Mouse (Mus musculus): ENCODE measurements around the gene Spata25. TPM values are rescaled to one million over a fixed set of nuclear protein-coding genes. Genes with fewer than 3 reads are reported as not detected.

Spata25 gene
- polyA plus RNA-seq, 1 experiment from 2014 or later = not detected

- no peak for ATAC-seq
- H3K27me3 ChIP-seq (replicated peaks; ENCODE audit: control insufficient read depth, insufficient read depth, low read length) = no peaks in the 10 kb centered on the region
- 0 out of 2 replicates have a peak, but pooled peaks cover 6% of the 10 kb centered on the region for H3K4me1 ChIP-seq (replicated peaks; ENCODE audit: control insufficient read depth, insufficient read depth, low read length)
- TF ChIP-seq CTCF (IDR thresholded peaks at IDR 0.05; ENCODE audit: low read depth) = no peak
- H3K4me3 ChIP-seq (ENCODE audit: low read depth, low read length) = peak overlapping the region; percentile 59
- H3K9ac ChIP-seq (ENCODE audit: low read depth, low read length) = peak overlapping the region; percentile 83
- peak overlapping the region; percentile 91 for H3K4me2 ChIP-seq (replicated peaks; ENCODE audit: low read depth)
- 2% methylated on average over 7 of the region's 7 CpGs for WGBS
- no peaks in the 10 kb centered on the region for H3K9me3 ChIP-seq (ENCODE audit: control insufficient read depth)
- H3K27ac ChIP-seq (ENCODE audit: low read depth, low read length) = peak overlapping the region; percentile 89
- H3K36me3 ChIP-seq (ENCODE audit: control insufficient read depth, insufficient read depth) = 0 out of 2 replicates have a peak, but pooled peaks cover 6% of the 10 kb centered on the region
Measured at GRCm38 (mm10) chr2:164784869-164785420, 43.4 kb downstream of the Spata25 start.

GRCm38 (mm10) chr2:164783926-164784581 lies 44.3 kb downstream of the Spata25 start:
- Histone ChIP-seq H3K4me2 (replicated peaks; ENCODE audit: low read depth) (peak overlapping the region; percentile 91; the same call in 1 of the 2 replicates), H3K36me3 (ENCODE audit: control insufficient read depth, insufficient read depth) (0 out of 2 replicates have a peak, but pooled peaks cover 3% of the 10 kb centered on the region), H3K9me3 (ENCODE audit: control insufficient read depth) (no peaks in the 10 kb centered on the region), H3K9ac (ENCODE audit: low read depth, low read length) (no peak overlapping the region), H3K4me1 (replicated peaks; ENCODE audit: control insufficient read depth, insufficient read depth, low read length) (0 out of 2 replicates have a peak, but pooled peaks cover 6% of the 10 kb centered on the region), H3K27me3 (replicated peaks; ENCODE audit: control insufficient read depth, insufficient read depth, low read length) (no peaks in the 10 kb centered on the region), H3K4me3 (ENCODE audit: low read depth, low read length) (no peak overlapping the region), H3K27ac (ENCODE audit: low read depth, low read length) (no peak overlapping the region)
- ATAC-seq = no peak
- 74% methylated on average over 7 of the region's 7 CpGs for whole genome bisulfite sequencing
- peak; percentile 59 for TF ChIP-seq CTCF (IDR thresholded peaks at IDR 0.05; ENCODE audit: low read depth)

- no peaks in the 10 kb centered on the region for H3K36me3 ChIP-seq (ENCODE audit: control insufficient read depth, insufficient read depth)
- 0 out of 2 replicates have a peak, but pooled peaks cover 6% of the 10 kb centered on the region for H3K4me1 ChIP-seq (replicated peaks; ENCODE audit: control insufficient read depth, insufficient read depth, low read length)
- H3K9me3 ChIP-seq (ENCODE audit: control insufficient read depth) = no peaks in the 10 kb centered on the region
- no peak for ATAC-seq
- H3K4me3 ChIP-seq (ENCODE audit: low read depth, low read length) = no peak overlapping the region
- H3K4me2 ChIP-seq (replicated peaks; ENCODE audit: low read depth) = no peak overlapping the region
- WGBS = 74% methylated on average over 4 of the region's 4 CpGs
- TF ChIP-seq CTCF (IDR thresholded peaks at IDR 0.05; ENCODE audit: low read depth) = no peak
- no peaks in the 10 kb centered on the region for H3K27me3 ChIP-seq (replicated peaks; ENCODE audit: control insufficient read depth, insufficient read depth, low read length)
- H3K27ac ChIP-seq (ENCODE audit: low read depth, low read length) = no peak overlapping the region
- H3K9ac ChIP-seq (ENCODE audit: low read depth, low read length) = no peak overlapping the region
Measured at GRCm38 (mm10) chr2:164781876-164782275, 46.5 kb downstream of the Spata25 start.

GRCm38 (mm10) chr2:164779481-164780086 lies 48.8 kb downstream of the Spata25 start, which contains the start of gene Tnnc2:
Tnnc2 (minus strand) TSS chr2:164779967.
- TF ChIP-seq CTCF (IDR thresholded peaks at IDR 0.05; ENCODE audit: low read depth) = no peak
- no peak for ATAC-seq
- Histone ChIP-seq H3K4me2 (replicated peaks; ENCODE audit: low read depth) (no peak within 1 kb of the TSS), H3K9me3 (ENCODE audit: control insufficient read depth) (no peaks in the 10 kb centered on the region), H3K9ac (ENCODE audit: low read depth, low read length) (no peak within 1 kb of the TSS), H3K4me1 (replicated peaks; ENCODE audit: control insufficient read depth, insufficient read depth, low read length) (0 out of 2 replicates have a peak, but pooled peaks cover 3% of the 10 kb centered on the region), H3K27ac (ENCODE audit: low read depth, low read length) (no peak within 1 kb of the TSS), H3K4me3 (ENCODE audit: low read depth, low read length) (no peak within 1 kb of the TSS), H3K36me3 (ENCODE audit: control insufficient read depth, insufficient read depth) (no peaks in the 10 kb centered on the region), H3K27me3 (replicated peaks; ENCODE audit: control insufficient read depth, insufficient read depth, low read length) (no peaks in the 10 kb centered on the region)
- WGBS = 69% methylated on average over 8 of the region's 8 CpGs

- Histone ChIP-seq H3K9ac (ENCODE audit: low read depth, low read length) (no peak overlapping the region), H3K27me3 (replicated peaks; ENCODE audit: control insufficient read depth, insufficient read depth, low read length) (no peaks in the 10 kb centered on the region), H3K36me3 (ENCODE audit: control insufficient read depth, insufficient read depth) (no peaks in the 10 kb centered on the region), H3K4me2 (replicated peaks; ENCODE audit: low read depth) (no peak overlapping the region), H3K9me3 (ENCODE audit: control insufficient read depth) (no peaks in the 10 kb centered on the region), H3K4me3 (ENCODE audit: low read depth, low read length) (no peak overlapping the region), H3K27ac (ENCODE audit: low read depth, low read length) (no peak overlapping the region), H3K4me1 (replicated peaks; ENCODE audit: control insufficient read depth, insufficient read depth, low read length) (peaks cover under 1% of the 10 kb centered on the region; the same call in 1 of the 2 replicates)
- no peak for TF ChIP-seq CTCF (IDR thresholded peaks at IDR 0.05; ENCODE audit: low read depth)
- 77% methylated on average over 7 of the region's 7 CpGs for WGBS
- ATAC-seq = no peak
Measured at GRCm38 (mm10) chr2:164778809-164779208, 49.5 kb downstream of the Spata25 start.

- TF ChIP-seq CTCF (IDR thresholded peaks at IDR 0.05; ENCODE audit: low read depth) = no peak
- H3K9me3 ChIP-seq (ENCODE audit: control insufficient read depth) = no peaks in the 10 kb centered on the region
- no peak overlapping the region for H3K9ac ChIP-seq (ENCODE audit: low read depth, low read length)
- no peaks in the 10 kb centered on the region for H3K36me3 ChIP-seq (ENCODE audit: control insufficient read depth, insufficient read depth)
- H3K4me1 ChIP-seq (replicated peaks; ENCODE audit: control insufficient read depth, insufficient read depth, low read length) = peaks cover 3% of the 10 kb centered on the region; the same call in 1 of the 2 replicates
- H3K27ac ChIP-seq (ENCODE audit: low read depth, low read length) = no peak overlapping the region
- no peak for ATAC-seq
- H3K27me3 ChIP-seq (replicated peaks; ENCODE audit: control insufficient read depth, insufficient read depth, low read length) = no peaks in the 10 kb centered on the region
- 91% methylated on average over 11 of the region's 11 CpGs for WGBS
- no peak overlapping the region for H3K4me3 ChIP-seq (ENCODE audit: low read depth, low read length)
- no peak overlapping the region for H3K4me2 ChIP-seq (replicated peaks; ENCODE audit: low read depth)
Measured at GRCm38 (mm10) chr2:164778015-164778287, 50.4 kb downstream of the Spata25 start.

All from intestine, postnatal 0 days (tissue).